Mouse (Mus musculus) liver, postnatal 0 days (tissue): Measurements from ENCODE around the gene Col19a1.

Source experiments
- CTCF ChIP-seq: sonication (generic); IDR thresholded peaks from 2 replicates; pipeline ENCODE4 v1.5.1; 2016; ENCODE audit warnings: antibody characterized with exemption, low read depth
- EP300 ChIP-seq: IDR thresholded peaks from 2 replicates; pipeline ENCODE4 v1.6.1; 2016; ENCODE audit warnings: antibody characterized with exemption, low read depth, mild to moderate bottlenecking

DNA sequence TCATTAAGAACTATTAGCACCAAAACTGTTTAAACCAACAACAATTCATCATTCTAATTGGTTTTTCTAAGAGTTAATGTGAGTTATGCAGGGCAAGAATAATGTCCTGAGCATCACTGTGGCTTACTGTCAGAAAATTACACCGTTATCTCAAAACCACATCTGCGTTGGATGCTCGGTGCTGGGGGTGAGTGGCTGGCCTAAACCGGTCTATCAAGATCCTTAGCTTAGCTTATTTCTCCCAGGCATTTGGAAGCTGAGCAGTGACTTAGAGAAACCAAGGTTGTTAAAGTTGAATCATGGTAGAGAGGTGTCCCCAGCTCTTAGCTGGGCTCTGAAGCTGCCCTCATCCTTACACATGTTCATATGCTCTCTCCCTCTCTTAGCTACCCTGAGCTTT lies 276.4 kb downstream of the Col19a1 start:
- TF ChIP-seq CTCF (no peak), EP300 (no peak)
